Mouse (Mus musculus) forebrain, postnatal 0 days (tissue): ENCODE data around the gene Large1. TPM values are rescaled to one million over a fixed set of nuclear protein-coding genes. Genes with fewer than 3 reads are reported as not detected.
A peak's percentile ranks its signal among the peaks of the same experiment; 100 is the strongest.

Experiments used
- ATAC-seq: fragments of 200-750 bp; cut with Nextera tagmentation; 2 replicates; pipeline ENCODE4 v1.8.0; 2017; ENCODE audit warnings: mild to moderate bottlenecking, moderate library complexity
- DNase-seq: peaks from one replicate; pipeline ENCODE4 v3.0.0-alpha.2; 2015
- H3K27ac ChIP-seq: fragments of 300-500 bp; sonication (generic); 2 replicates; pipeline ENCODE4 v1.5.1; 2014; ENCODE audit warnings: low read depth, mild to moderate bottlenecking, antibody characterized with exemption, low read length, moderate library complexity, mixed read lengths
- H3K27me3 ChIP-seq: fragments of 300-500 bp; sonication (generic); 2 replicates; pipeline ENCODE4 v1.6.1; 2014; ENCODE audit warnings: mild to moderate bottlenecking, low read length, mixed read lengths; ENCODE audit not compliant: insufficient read depth
- H3K36me3 ChIP-seq: fragments of 300-500 bp; sonication (generic); 2 replicates; pipeline ENCODE4 v1.6.1; 2014; ENCODE audit warnings: mild to moderate bottlenecking, moderate library complexity; ENCODE audit not compliant: insufficient read depth
- H3K4me1 ChIP-seq: fragments of 300-500 bp; sonication (generic); 2 replicates; pipeline ENCODE4 v1.6.1; 2014; ENCODE audit warnings: antibody characterized with exemption; ENCODE audit not compliant: insufficient read depth
- H3K4me2 ChIP-seq: fragments of 300-500 bp; sonication (generic); 2 replicates; pipeline ENCODE4 v1.6.1; 2014; ENCODE audit warnings: low read depth, mild to moderate bottlenecking, moderate library complexity
- H3K4me3 ChIP-seq: fragments of 300-500 bp; sonication (generic); 2 replicates; pipeline ENCODE4 v1.5.1; 2014; ENCODE audit warnings: low read depth, low read length, mixed read lengths
- H3K9ac ChIP-seq: fragments of 300-500 bp; sonication (generic); 2 replicates; pipeline ENCODE4 v1.6.1; 2014; ENCODE audit warnings: mild to moderate bottlenecking
- H3K9me3 ChIP-seq: fragments of 300-500 bp; sonication (generic); 2 replicates; pipeline ENCODE4 v1.6.1; 2016; ENCODE audit warnings: low read length
- CTCF ChIP-seq: sonication (generic); IDR thresholded peaks from 2 replicates; pipeline ENCODE4 v1.5.1; 2016; ENCODE audit warnings: antibody characterized with exemption, control low read depth, low read depth
- WGBS: fragments of 180-500 bp; shearing (Covaris S2); extraction: QIAGEN DNeasy Blood & Tissue Kit; methylation state at CpG from one replicate; pipeline ENCODE4 v1.1.7; 2014; 5-methylcytosine and 5-hydroxymethylcytosine counted together
- polyA plus RNA-seq: library from polyadenylated mRNA; unstranded; fragments of >200 nt; fragmentation: Nextera tagmentation; extraction: Ambion mirVana; gene quantifications from 2 replicates; pipeline ENCODE4 v1.2.1, GENCODE M21; 2015
- total RNA-seq: library from RNA; depleted of rRNA; stranded (reverse); fragments of >200 nt; gene quantifications from 2 replicates; pipeline ENCODE4 v1.2.3, GENCODE M21; 2014

Large1 gene
- total and polyA plus RNA-seq, 2 experiments from 2014 or later = 16.7 to 112 TPM

- ATAC-seq = no peak
These were observed 323.6 kb downstream of the Large1 start for GRCm38 (mm10) chr8:73029787-73030186.

GRCm38 (mm10) chr8:73018241-73018640, 335.1 kb downstream of the Large1 start:
- Histone ChIP-seq H3K4me1 (no peaks in the 10 kb centered on the region), H3K4me2 (no peak overlapping the region), H3K27me3 (no peaks in the 10 kb centered on the region), H3K9ac (no peak overlapping the region), H3K36me3 (no peaks in the 10 kb centered on the region), H3K4me3 (no peak overlapping the region), H3K9me3 (no peaks in the 10 kb centered on the region), H3K27ac (no peak overlapping the region)
- no peak for DNase-seq
- WGBS = 87% methylated on average over 1 of the region's 1 CpGs
- no peak for ATAC-seq
- no peak for TF ChIP-seq CTCF

More at GRCm38 (mm10) chr8:73029787-73030186, 323.6 kb downstream of the Large1 start:
- Histone ChIP-seq H3K4me1 (no peaks in the 10 kb centered on the region), H3K27me3 (no peaks in the 10 kb centered on the region), H3K9ac (no peak overlapping the region), H3K36me3 (no peaks in the 10 kb centered on the region), H3K4me3 (no peak overlapping the region), H3K4me2 (no peak overlapping the region), H3K9me3 (no peaks in the 10 kb centered on the region), H3K27ac (no peak overlapping the region)
- no peak for DNase-seq
- TF ChIP-seq CTCF = no peak

DNA sequence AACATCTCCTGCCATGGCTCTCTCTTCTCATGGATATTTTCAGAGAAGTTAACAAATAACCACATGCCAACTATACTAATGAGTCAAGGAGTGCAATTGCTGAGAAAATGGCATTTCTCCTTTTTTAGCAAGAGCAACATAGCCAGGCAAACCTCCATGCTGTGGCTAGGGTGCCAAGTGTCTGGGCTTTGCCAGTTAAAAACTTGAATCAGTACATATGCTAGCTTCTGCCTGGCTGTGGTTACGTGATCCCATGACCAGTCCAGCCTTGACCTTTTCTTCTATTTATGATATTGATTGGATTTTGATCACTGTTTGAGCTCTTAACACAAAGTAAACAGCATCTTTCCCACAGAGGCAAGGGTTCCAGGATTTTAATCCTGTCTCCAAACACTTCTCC, 335.7 kb downstream of the Large1 start:
- no peaks in the 10 kb centered on the region for H3K36me3 ChIP-seq
- 82% methylated on average over 1 of the region's 1 CpGs for WGBS
- no peak overlapping the region for H3K9ac ChIP-seq
- no peak for ATAC-seq
- no peak for DNase-seq
- no peaks in the 10 kb centered on the region for H3K4me1 ChIP-seq
- H3K9me3 ChIP-seq = no peaks in the 10 kb centered on the region
- H3K27me3 ChIP-seq = no peaks in the 10 kb centered on the region
- TF ChIP-seq CTCF = no peak
- no peak overlapping the region for H3K4me2 ChIP-seq
- H3K27ac ChIP-seq = no peak overlapping the region
- no peak overlapping the region for H3K4me3 ChIP-seq

GRCm38 (mm10) chr8:73016303-73016702, 337.0 kb downstream of the Large1 start:
- TF ChIP-seq CTCF = no peak
- no peaks in the 10 kb centered on the region for H3K27me3 ChIP-seq
- no peaks in the 10 kb centered on the region for H3K36me3 ChIP-seq
- ATAC-seq (0 out of 2 replicates have a peak, but pooled peaks have one; percentile 17), DNase-seq (no peak)
- H3K4me3 ChIP-seq = no peak overlapping the region
- no peaks in the 10 kb centered on the region for H3K9me3 ChIP-seq
- H3K4me2 ChIP-seq = no peak overlapping the region
- H3K27ac ChIP-seq = no peak overlapping the region
- H3K4me1 ChIP-seq = no peaks in the 10 kb centered on the region
- WGBS = 71% methylated on average over 2 of the region's 2 CpGs
- H3K9ac ChIP-seq = no peak overlapping the region

DNA sequence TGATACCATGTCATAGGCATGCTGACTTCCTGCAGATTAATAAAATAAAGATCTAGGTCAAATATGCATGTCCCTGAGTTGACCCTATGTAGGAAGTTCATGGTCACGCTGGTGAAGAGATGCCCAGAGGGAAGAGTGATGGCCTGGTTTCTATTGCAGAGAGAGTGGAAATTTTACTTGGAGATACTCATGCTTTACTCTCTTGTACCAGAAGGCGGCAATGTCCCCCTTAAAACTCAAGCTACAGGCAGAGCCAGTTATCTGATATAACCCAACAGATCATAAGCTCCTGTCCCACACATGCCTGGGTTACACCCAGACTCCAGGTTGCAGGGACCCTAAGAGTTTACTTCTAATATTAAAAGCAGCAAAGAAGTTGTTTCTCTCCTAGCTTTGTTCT, 345.9 kb downstream of the Large1 start:
- no peaks in the 10 kb centered on the region for H3K36me3 ChIP-seq
- ATAC-seq = peak; percentile 78; the same call in 1 of the 2 replicates
- 64% methylated on average over 2 of the region's 2 CpGs for WGBS

DNA sequence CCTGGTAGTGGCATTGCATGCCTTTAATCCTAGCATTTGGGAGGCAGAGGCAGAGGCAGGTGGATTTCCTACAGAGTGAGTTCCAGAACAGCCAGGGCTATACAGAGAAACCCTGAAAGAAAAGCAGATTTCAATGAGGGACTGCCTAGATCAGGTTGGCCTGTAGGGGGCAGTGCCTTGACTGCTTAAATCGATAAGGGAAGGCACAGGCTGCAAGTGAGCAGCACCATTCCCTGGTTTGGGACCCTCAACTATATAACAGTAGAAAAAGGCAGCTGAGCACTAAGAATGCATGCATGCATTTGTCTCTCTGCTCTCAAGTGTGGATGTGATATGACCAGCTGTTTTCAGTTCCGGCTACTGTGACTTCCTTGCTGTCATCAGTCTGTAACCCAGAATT, 349.5 kb downstream of the Large1 start:
- H3K36me3 ChIP-seq = no peaks in the 10 kb centered on the region
- H3K27me3 ChIP-seq = no peaks in the 10 kb centered on the region
- no peak overlapping the region for H3K9ac ChIP-seq
- DNase-seq (peak; percentile 66), ATAC-seq (peak; percentile 72)
- no peaks in the 10 kb centered on the region for H3K9me3 ChIP-seq
- 38% methylated on average over 2 of the region's 2 CpGs for WGBS
- no peak overlapping the region for H3K27ac ChIP-seq
- H3K4me1 ChIP-seq = no peaks in the 10 kb centered on the region
- TF ChIP-seq CTCF = peak; percentile 74
- H3K4me2 ChIP-seq = no peak overlapping the region
- no peak overlapping the region for H3K4me3 ChIP-seq

More for the DNA sequence above, 345.9 kb downstream of the Large1 start:
- Histone ChIP-seq H3K9ac (no peak overlapping the region), H3K9me3 (no peaks in the 10 kb centered on the region), H3K4me2 (no peak overlapping the region), H3K4me3 (no peak overlapping the region), H3K27me3 (no peaks in the 10 kb centered on the region), H3K4me1 (no peaks in the 10 kb centered on the region), H3K27ac (no peak overlapping the region)
- TF ChIP-seq CTCF = peak; percentile 66
- peak; percentile 44 for DNase-seq

- Histone ChIP-seq H3K4me1 (no peaks in the 10 kb centered on the region), H3K4me3 (no peak overlapping the region), H3K27ac (no peak overlapping the region), H3K9ac (no peak overlapping the region), H3K9me3 (no peaks in the 10 kb centered on the region), H3K27me3 (no peaks in the 10 kb centered on the region), H3K36me3 (no peaks in the 10 kb centered on the region), H3K4me2 (no peak overlapping the region)
- 92% methylated on average over 1 of the region's 1 CpGs for WGBS
- DNase-seq (no peak), ATAC-seq (no peak)
- TF ChIP-seq CTCF = no peak
These were observed 359.5 kb downstream of the Large1 start for GRCm38 (mm10) chr8:72993831-72994230.
